Mouse (Mus musculus) embryonic fibroblast, embryonic 13.5 days (primary cell): ENCODE results near the gene Lce3b. TPM values are rescaled to one million over a fixed set of nuclear protein-coding genes. Genes with fewer than 3 reads are reported as not detected.

Experiments used
- H3K27ac ChIP-seq: 2 replicates; pipeline ENCODE4 v1.5.1; 2012; ENCODE audit warnings: low read length, control low read depth, inconsistent platforms; ENCODE audit not compliant: insufficient read depth
- H3K4me1 ChIP-seq: 2 replicates; pipeline ENCODE4 v1.6.1; 2011; ENCODE audit warnings: low read length; ENCODE audit not compliant: control insufficient read depth, insufficient read depth
- H3K4me3 ChIP-seq: 2 replicates; pipeline ENCODE4 v1.5.1; 2011; ENCODE audit warnings: mild to moderate bottlenecking, control low read depth, low read length; ENCODE audit not compliant: insufficient read depth
- CTCF ChIP-seq: IDR thresholded peaks from 2 replicates; pipeline ENCODE4 v1.5.1; 2011; ENCODE audit warnings: mild to moderate bottlenecking, control low read depth, low read length, moderate library complexity, borderline replicate concordance; ENCODE audit not compliant: insufficient read depth
- POLR2A ChIP-seq: IDR thresholded peaks from 2 replicates; pipeline ENCODE4 v1.6.1; 2011; ENCODE audit warnings: low read depth, mild to moderate bottlenecking, control low read depth, low read length, moderate library complexity
- polyA plus RNA-seq: library from polyadenylated mRNA; stranded (reverse); fragments of >200 nt; gene quantifications from 2 replicates; pipeline ENCODE4 v1.2.4, GENCODE M21; 2011; ENCODE audit warnings: low read depth; ENCODE audit not compliant: missing spikeins, insufficient read length

Lce3b gene
- not detected in 2 replicates for polyA plus RNA-seq

DNA sequence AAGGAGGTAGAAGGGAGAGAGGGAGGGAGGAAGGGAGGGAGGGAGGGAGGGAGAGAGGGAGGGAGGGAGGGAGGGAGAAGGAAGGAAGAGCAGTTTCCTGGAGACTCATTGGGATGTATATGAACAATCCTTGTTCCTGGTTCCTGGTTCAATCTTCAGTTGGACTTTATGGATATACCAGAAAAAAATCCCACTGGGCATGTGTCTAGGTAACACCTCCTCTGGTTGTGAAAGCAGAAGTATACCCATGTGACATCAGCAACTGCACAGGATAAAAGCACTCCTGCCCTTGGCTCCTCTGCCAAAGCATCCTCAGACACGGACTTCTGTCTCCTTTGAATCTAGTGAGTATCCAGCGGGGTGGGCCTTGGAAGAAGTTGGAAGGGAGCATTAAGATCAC, at the start of gene Lce3b:
TSS of gene Lce3b (plus strand) at position 301 of the 400 bp plus-strand sequence.
- TF ChIP-seq POLR2A (no peak), CTCF (no peak)
- Histone ChIP-seq H3K4me1 (no peaks in the 10 kb centered on the region), H3K27ac (no peak within 1 kb of the TSS), H3K4me3 (no peak within 1 kb of the TSS)

DNA sequence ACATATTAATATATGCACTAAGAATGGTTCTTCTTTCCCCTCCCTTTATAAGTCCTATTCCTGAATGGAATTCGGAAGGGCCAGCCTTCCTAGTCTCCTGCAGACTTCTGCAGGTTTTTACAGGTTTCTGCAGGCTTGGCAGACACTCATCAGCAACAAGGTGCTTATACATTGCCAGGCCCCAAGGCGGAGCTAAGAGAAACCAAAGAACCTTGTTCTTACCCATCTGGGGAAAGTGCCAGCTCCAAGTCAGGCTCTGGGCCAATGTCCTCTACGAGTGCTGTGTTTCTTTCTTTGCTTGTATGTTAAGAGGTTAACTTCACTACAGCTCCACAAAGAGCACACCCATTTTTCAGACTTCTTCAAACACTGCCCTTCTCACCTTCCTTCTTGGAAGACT, 38.7 kb upstream of the Lce3b start:
- Histone ChIP-seq H3K4me3 (no peak overlapping the region), H3K4me1 (no peaks in the 10 kb centered on the region), H3K27ac (no peak overlapping the region)
- TF ChIP-seq POLR2A (no peak), CTCF (no peak)

DNA sequence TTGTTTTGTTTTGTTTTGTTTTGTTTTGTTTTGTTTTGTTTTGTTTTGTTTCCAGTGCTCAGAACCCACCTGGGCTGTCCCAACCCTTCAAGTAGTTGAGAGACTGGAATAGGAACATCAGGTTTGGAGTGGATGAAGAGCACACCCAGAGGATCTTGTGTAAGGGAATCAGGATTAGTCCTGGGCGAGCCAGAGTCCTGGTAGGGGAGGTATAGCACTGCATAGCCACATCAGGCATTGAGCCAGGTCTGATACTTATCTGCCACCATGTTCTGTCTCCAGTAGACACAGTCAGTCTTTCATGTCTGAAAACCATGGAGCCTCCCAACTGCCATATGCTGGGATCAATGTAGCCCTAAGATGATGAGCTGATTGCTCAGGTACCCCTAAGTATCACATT, 38.3 kb upstream of the Lce3b start:
- Histone ChIP-seq H3K4me1 (no peaks in the 10 kb centered on the region), H3K27ac (no peak overlapping the region), H3K4me3 (no peak overlapping the region)
- no peak for TF ChIP-seq CTCF
- no peak for TF ChIP-seq POLR2A

DNA sequence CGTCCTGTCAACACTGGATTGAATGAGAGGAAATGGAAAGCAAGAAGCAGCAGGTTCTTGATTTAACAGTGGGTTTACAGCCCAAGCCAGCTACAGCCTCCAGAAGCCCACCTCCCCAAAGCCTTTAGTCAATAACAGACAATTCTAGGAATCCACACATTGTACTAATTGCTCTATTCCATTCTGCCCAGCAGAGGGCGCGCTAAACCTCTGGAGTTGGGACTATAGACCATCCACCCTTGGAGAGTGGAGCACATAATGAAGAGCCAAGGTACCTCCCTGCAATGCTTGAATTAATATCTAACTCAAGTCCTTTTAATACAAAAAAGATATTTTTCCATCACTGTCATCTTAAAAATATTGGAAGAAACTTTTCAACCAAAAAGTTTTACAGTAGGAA, 29.8 kb upstream of the Lce3b start:
- H3K4me3 ChIP-seq, result no peak overlapping the region
- no peak overlapping the region for H3K27ac ChIP-seq
- TF ChIP-seq POLR2A (no peak), CTCF (no peak)
- no peaks in the 10 kb centered on the region for H3K4me1 ChIP-seq

DNA sequence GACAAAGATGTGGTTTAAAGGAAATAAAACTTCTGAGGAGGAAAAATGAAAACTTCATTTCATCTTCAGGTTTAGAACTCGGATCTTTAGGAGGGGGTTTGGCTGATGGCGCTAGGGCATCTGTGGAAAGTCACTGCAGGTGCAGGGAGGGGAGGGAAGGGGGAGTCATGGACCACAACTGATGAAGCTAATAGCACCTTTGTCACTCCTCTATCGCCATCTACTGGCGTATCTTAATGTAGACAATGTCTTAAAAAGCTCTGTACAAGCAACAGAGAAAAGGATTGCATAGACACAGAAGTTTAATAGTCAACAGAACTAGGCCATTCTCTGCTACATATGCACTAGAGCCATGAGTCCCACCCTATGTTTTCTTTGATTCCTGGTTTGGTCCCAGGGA, 29.1 kb upstream of the Lce3b start:
- no peak overlapping the region for H3K27ac ChIP-seq
- no peaks in the 10 kb centered on the region for H3K4me1 ChIP-seq
- TF ChIP-seq POLR2A, result no peak
- TF ChIP-seq CTCF, result no peak
- H3K4me3 ChIP-seq, result no peak overlapping the region

DNA sequence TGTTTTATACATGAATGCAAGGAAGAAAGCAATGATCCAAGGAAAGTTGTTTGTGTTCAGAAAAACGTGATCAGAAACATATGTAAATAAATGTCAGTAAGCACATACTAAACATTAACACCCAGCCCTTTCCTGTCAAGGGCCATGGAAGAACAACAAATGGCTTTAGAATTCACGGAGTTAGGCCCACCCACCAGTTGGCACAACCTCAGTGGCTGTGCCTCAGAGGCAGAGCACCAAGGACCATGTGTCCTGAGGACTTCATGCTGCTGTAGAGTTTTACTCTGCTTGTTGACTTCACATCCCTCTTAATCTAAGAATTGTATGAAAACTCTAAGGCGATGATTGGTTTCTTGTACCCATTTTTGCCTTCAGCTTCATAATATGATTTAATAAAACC, 27.6 kb upstream of the Lce3b start:
- TF ChIP-seq CTCF, result no peak
- no peak for TF ChIP-seq POLR2A
- Histone ChIP-seq H3K4me3 (no peak overlapping the region), H3K27ac (no peak overlapping the region), H3K4me1 (no peaks in the 10 kb centered on the region)

DNA sequence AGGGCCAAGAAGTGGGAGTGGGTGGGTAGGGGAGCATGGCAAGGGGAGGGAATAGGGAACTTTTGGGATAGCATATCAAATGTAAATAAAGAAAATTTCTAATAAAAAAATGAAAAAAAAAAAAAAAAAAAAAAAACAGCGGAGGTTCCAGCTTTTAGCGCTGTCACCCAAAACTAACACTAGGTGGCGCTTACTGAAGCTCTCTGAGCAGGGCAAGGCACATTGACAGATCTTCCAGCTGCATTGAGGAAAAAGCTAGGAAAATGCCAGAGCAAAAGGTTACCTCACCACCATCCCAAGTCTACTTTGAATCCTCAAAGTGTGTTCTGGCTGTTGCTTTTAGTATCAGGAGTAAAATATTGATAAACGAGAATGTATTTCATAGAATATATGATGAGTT, 25.2 kb upstream of the Lce3b start:
- no peak overlapping the region for H3K27ac ChIP-seq
- no peak overlapping the region for H3K4me3 ChIP-seq
- TF ChIP-seq CTCF, result peak; percentile 61; the same call in 1 of the 2 replicates
- no peak for TF ChIP-seq POLR2A
- no peaks in the 10 kb centered on the region for H3K4me1 ChIP-seq

DNA sequence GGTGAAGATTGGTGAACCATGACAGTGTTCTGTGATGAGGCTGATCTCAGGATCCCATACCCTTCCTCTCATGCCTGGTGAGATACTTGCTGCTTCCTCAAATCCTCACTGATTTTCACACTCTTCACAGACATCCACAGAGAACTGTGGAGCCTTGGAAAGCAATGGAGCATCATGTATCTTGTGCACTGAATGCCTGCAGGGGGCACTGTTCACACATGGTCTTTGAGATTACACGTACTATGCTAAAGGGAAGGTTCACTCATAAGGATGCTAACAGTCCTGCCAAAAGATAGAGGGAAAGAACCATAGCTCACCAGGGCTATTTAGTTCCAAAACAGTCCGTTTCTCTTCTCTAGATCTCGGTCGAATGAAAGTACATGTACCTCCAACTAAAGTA, 12.4 kb upstream of the Lce3b start:
- TF ChIP-seq POLR2A, result no peak
- H3K27ac ChIP-seq, result no peak overlapping the region
- no peak overlapping the region for H3K4me3 ChIP-seq
- no peaks in the 10 kb centered on the region for H3K4me1 ChIP-seq

DNA sequence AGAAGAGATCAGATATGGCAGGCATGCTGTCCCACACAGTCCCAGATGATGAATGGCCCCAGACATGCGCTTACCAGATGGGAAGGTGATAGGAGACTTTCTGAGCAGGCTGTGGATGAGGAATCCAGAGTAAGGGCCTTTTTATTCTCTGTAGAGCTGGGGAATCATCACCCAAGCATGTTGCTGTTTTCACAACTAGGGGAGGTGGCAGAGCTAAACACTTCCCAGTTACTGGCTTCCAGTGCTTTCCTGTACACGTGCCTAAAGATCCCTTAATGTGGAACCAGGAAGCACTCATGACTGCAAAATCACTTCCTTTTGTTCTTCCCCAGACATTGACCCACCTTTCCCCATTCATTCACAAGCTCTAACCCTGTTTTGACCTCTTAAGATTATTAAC, 6.6 kb upstream of the Lce3b start, which contains the start of gene Lce3a:
TSS of gene Lce3a (minus strand) at position 101 of the 400 bp plus-strand sequence.
- Histone ChIP-seq H3K27ac (no peak within 1 kb of the TSS), H3K4me1 (no peaks in the 10 kb centered on the region), H3K4me3 (no peak within 1 kb of the TSS)
- TF ChIP-seq POLR2A (no peak), CTCF (no peak)

DNA sequence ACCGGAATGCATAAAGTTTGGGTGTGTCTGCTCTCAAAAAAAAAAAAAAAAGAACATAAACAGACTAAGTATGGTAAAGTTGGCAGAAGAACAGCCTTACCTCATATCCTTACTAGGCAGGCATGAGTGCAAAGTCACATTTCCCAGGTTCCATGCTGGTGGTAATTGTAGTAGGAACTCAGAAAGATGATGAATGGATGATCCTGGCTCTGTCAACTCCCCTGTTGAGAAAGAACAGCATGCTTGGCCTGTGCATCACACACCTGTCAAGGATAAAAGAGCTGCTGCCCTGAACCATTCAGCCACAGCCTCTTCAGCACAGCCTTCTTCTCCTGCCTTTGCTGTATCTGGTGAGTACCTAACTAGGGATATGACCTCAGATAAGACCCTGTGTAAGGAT, 11.4 kb downstream of the Lce3b start, which contains the start of gene Lce3c:
TSS of gene Lce3c (plus strand) at position 301 of the 400 bp plus-strand sequence.
- TF ChIP-seq POLR2A (no peak), CTCF (no peak)
- Histone ChIP-seq H3K4me3 (no peak within 1 kb of the TSS), H3K27ac (no peak within 1 kb of the TSS)

DNA sequence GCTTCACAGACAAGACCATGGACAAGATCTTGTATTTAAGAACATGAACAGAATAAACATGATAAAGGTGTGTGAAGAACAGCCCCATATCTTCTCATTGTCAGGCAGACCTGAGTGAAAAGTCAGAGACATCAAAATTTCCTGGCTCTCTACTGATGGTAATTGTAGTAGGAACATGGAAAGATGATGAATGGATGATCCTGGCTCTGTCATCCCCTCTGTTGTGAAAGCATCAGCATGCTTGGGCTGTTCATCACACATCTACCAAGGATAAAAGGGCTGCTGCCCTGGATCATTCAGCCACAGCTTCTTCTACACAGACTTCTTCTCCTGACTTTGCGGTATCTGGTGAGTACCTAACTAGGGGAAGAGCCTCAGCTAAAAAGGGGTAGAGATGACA, 24.3 kb downstream of the Lce3b start, which contains the start of gene Lce3d:
TSS of gene Lce3d (plus strand) at position 301 of the 400 bp plus-strand sequence.
- Histone ChIP-seq H3K4me3 (no peak within 1 kb of the TSS), H3K4me1 (no peaks in the 10 kb centered on the region), H3K27ac (no peak within 1 kb of the TSS)
- TF ChIP-seq POLR2A (no peak), CTCF (no peak)

More for the DNA sequence above, 11.4 kb downstream of the Lce3b start, which contains the start of gene Lce3c:
- no peaks in the 10 kb centered on the region for H3K4me1 ChIP-seq
